Mouse (Mus musculus): ENCODE results near the gene B2m. TPM values are rescaled to one million over a fixed set of nuclear protein-coding genes. Genes with fewer than 3 reads are reported as not detected.
A peak's percentile ranks its signal among the peaks of the same experiment; 100 is the strongest.

Gene B2m
- total and polyA plus RNA-seq, 3 experiments, result 108 to 1,161 (median 229) TPM

- no peak for TF ChIP-seq MEF2A (IDR thresholded peaks at IDR 0.05; ENCODE audit: extremely low read depth, insufficient replicate concordance, low read depth, low read length, poor library complexity, severe bottlenecking)
- no peak for TF ChIP-seq MYC (IDR thresholded peaks at IDR 0.05; ENCODE audit: low read depth, low read length)
- no peak for TF ChIP-seq MAFK (IDR thresholded peaks at IDR 0.05; ENCODE audit: borderline replicate concordance, low read depth, low read length)
- no peak for TF ChIP-seq ZMIZ1 (IDR thresholded peaks at IDR 0.05; ENCODE audit: low read depth, low read length)
- no peak for TF ChIP-seq BHLHE40 (IDR thresholded peaks at IDR 0.05; ENCODE audit: borderline replicate concordance, low read depth, low read length)
- TF ChIP-seq NELFE (IDR thresholded peaks at IDR 0.05; ENCODE audit: low read depth, low read length), result no peak
- no peak for TF ChIP-seq POLR2AphosphoS5 (IDR thresholded peaks at IDR 0.05; ENCODE audit: borderline replicate concordance, low read depth, low read length)
- TF ChIP-seq SIN3A (IDR thresholded peaks at IDR 0.05; ENCODE audit: low read length), result no peak
- TF ChIP-seq MAZ (IDR thresholded peaks at IDR 0.05; ENCODE audit: low read depth, low read length), result no peak
- TF ChIP-seq SMC3 (IDR thresholded peaks at IDR 0.05; ENCODE audit: low read depth, low read length), result no peak
- no peak for TF ChIP-seq JUND (IDR thresholded peaks at IDR 0.05; ENCODE audit: low read depth, low read length)
- no peak for TF ChIP-seq MAX (IDR thresholded peaks at IDR 0.05; ENCODE audit: low read length)
- TF ChIP-seq MXI1 (IDR thresholded peaks at IDR 0.05; ENCODE audit: low read depth, low read length), result no peak
- no peak for TF ChIP-seq USF1 (IDR thresholded peaks at IDR 0.05; ENCODE audit: low read depth, low read length)
- TF ChIP-seq HCFC1 (IDR thresholded peaks at IDR 0.05; ENCODE audit: low read depth, low read length), result no peak
- no peak for TF ChIP-seq GATA1 (IDR thresholded peaks at IDR 0.05; ENCODE audit: low read depth, low read length)
- no peak for TF ChIP-seq ZNF384 (IDR thresholded peaks at IDR 0.05; ENCODE audit: low read depth, low read length)
- TF ChIP-seq ETS1 (IDR thresholded peaks at IDR 0.05; ENCODE audit: low read depth, low read length), result no peak
- no peak for TF ChIP-seq POLR2A (IDR thresholded peaks at IDR 0.05; ENCODE audit: control insufficient read depth in 1 of 2, insufficient read depth in 1 of 2, low read depth in 1 of 2, low read length in 2 of 2, poor library complexity in 1 of 2)
- H3K27ac ChIP-seq (ENCODE audit: control insufficient read depth, low read depth, low read length), result no peak overlapping the region
- no peak for DNase-seq (ENCODE audit: low read depth, low spot score)
- H3K36me3 ChIP-seq (ENCODE audit: control insufficient read depth in 1 of 2, insufficient read depth in 2 of 2, low read length in 2 of 2), result peaks cover 0 to 18% of the 10 kb centered on the region in 2 experiments; a peak in 2 of 4 replicates
- H3K27me3 ChIP-seq (ENCODE audit: control insufficient read depth in 1 of 2, insufficient read depth in 2 of 2, low read length in 2 of 2), result no peaks in the 10 kb centered on the region
- no peaks in the 10 kb centered on the region for H3K9me3 ChIP-seq (replicated peaks; ENCODE audit: insufficient read depth, low read length)
- H3K9ac ChIP-seq (ENCODE audit: control insufficient read depth, low read depth, low read length, poor library complexity, severe bottlenecking), result no peak overlapping the region
- H3K79me2 ChIP-seq (ENCODE audit: control insufficient read depth, insufficient read depth, low read length, poor library complexity), result no peaks in the 10 kb centered on the region
- H3K4me3 ChIP-seq (ENCODE audit: control insufficient read depth in 1 of 2, insufficient read depth in 1 of 2, low read depth in 2 of 2, low read length in 2 of 2), result no peak overlapping the region
- H3K4me1 ChIP-seq (ENCODE audit: control insufficient read depth in 1 of 2, insufficient read depth in 2 of 2, low read length in 2 of 2), result peaks cover 7 to 17% of the 10 kb centered on the region in 2 experiments
Observed at GRCm38 (mm10) chr2:122140815-122141214, 6.7 kb upstream of the B2m start.

- H3K4me1 ChIP-seq (ENCODE audit: control insufficient read depth in 1 of 2, insufficient read depth in 2 of 2, low read length in 2 of 2), result peaks cover 11 to 19% of the 10 kb centered on the region in 2 experiments
- no peak for DNase-seq (ENCODE audit: low read depth, low spot score)
- H3K36me3 ChIP-seq (ENCODE audit: control insufficient read depth in 1 of 2, insufficient read depth in 2 of 2, low read length in 2 of 2), result peaks cover 0 to 20% of the 10 kb centered on the region in 2 experiments; a peak in 2 of 4 replicates
- no peaks in the 10 kb centered on the region for H3K27me3 ChIP-seq (ENCODE audit: control insufficient read depth in 1 of 2, insufficient read depth in 2 of 2, low read length in 2 of 2)
- H3K9ac ChIP-seq (ENCODE audit: control insufficient read depth, low read depth, low read length, poor library complexity, severe bottlenecking), result no peak overlapping the region
- H3K4me3 ChIP-seq (ENCODE audit: control insufficient read depth in 1 of 2, insufficient read depth in 1 of 2, low read depth in 2 of 2, low read length in 2 of 2), result no peak overlapping the region
- TF ChIP-seq UBTF (IDR thresholded peaks at IDR 0.05; ENCODE audit: borderline replicate concordance, insufficient read depth, low read depth, low read length), result no peak
- TF ChIP-seq TBP (IDR thresholded peaks at IDR 0.05; ENCODE audit: low read depth, low read length), result no peak
- no peak for TF ChIP-seq USF2 (IDR thresholded peaks at IDR 0.05; ENCODE audit: borderline replicate concordance in 1 of 2, insufficient read depth in 1 of 2, low read depth in 1 of 2, low read length in 2 of 2)
- no peak for TF ChIP-seq POLR2AphosphoS2 (IDR thresholded peaks at IDR 0.05; ENCODE audit: low read length)
- TF ChIP-seq ZKSCAN1 (IDR thresholded peaks at IDR 0.05; ENCODE audit: low read depth, low read length), result no peak
- 0 out of 6 replicates have a peak, but pooled peaks of 1 of the 3 experiments have one; percentile 5 for TF ChIP-seq CTCF (IDR thresholded peaks at IDR 0.05 in 2 of 3, conservative IDR thresholded peaks at IDR 0.05 in 1 of 3; ENCODE audit: control insufficient read depth in 1 of 3, insufficient read depth in 1 of 3, low read depth in 2 of 3, low read length in 3 of 3, poor library complexity in 1 of 3, severe bottlenecking in 1 of 3)
- no peak for TF ChIP-seq SIN3A (IDR thresholded peaks at IDR 0.05; ENCODE audit: low read length)
- H3K27ac ChIP-seq (ENCODE audit: control insufficient read depth, low read depth, low read length), result no peak overlapping the region
- H3K9me3 ChIP-seq (replicated peaks; ENCODE audit: insufficient read depth, low read length), result no peaks in the 10 kb centered on the region
- no peaks in the 10 kb centered on the region for H3K79me2 ChIP-seq (ENCODE audit: control insufficient read depth, insufficient read depth, low read length, poor library complexity)
Observed at GRCm38 (mm10) chr2:122141332-122141967, 6.0 kb upstream of the B2m start.

Measured in MEL (cell line).